Mouse (Mus musculus): ENCODE data around the gene Dusp19.

GRCm38 (mm10) chr2:80579253-80579891 lies 37.5 kb upstream of the Dusp19 start:
- TF ChIP-seq CTCF (IDR thresholded peaks at IDR 0.05; ENCODE audit: low read depth, low read length) (no peak), POLR2A (IDR thresholded peaks at IDR 0.05; ENCODE audit: insufficient read depth, low read length) (no peak), EP300 (IDR thresholded peaks at IDR 0.05; ENCODE audit: insufficient read depth, low read depth, low read length) (no peak)
